In the genomic region with DNA sequence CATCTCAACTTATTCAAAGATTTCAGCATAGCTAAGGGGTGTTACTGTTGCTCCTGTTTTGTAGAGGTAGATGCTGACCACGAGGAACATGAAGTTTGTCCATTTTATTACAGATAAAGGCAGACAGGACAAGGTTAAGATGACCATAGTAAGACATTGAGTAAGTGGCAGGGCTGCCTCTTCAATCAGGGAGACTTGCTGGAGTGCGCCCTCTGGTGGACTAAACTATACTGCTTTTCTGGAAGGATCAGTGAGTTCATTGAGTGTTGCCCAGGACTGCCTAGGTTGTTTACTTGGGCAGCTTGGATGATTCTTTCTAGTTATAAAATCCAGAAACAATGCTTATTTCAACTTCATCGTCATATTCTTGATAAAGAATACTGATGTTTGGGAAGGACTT, we compare ENCODE assay signal across 8 mouse cellular contexts. TPM values are rescaled to one million over a fixed set of nuclear protein-coding genes. Genes with fewer than 3 reads are reported as not detected.
DNase-seq lines count a peak whose midpoint lies in the region; ATAC-seq and TF ChIP-seq lines count a peak whose summit lies in the region.

No protein-coding gene starts in this region.

- intact Hi-C loops in heart, postnatal 25 days (cut with DNase I), result loop anchor here (2.0 to 5.0 kb wide), 2 partner anchors 104 to 337 kb away; no protein-coding TSS in a partner anchor

- peak; percentile 47 to 83 for DNase-seq in heart, adult 18-20 months
- DNase-seq in heart, postnatal 25 days (ENCODE audit: low spot score), result no peak
- DNase-seq in layer of hippocampus, adult 9-11 months, result peak; percentile 19
- peak; percentile 88 for DNase-seq in lung, postnatal 36 days
- DNase-seq in right cerebral cortex, postnatal 36 days (ENCODE audit: low spot score in 2 of 2), result peak; percentile 28 to 40

- no peak for TF ChIP-seq POLR2A in bone marrow macrophage, adult 2 months (IDR thresholded peaks at IDR 0.05; ENCODE audit: borderline replicate concordance, low read depth, low read length)
- no peak for TF ChIP-seq POLR2A in embryonic fibroblast, embryonic 13.5 days (IDR thresholded peaks at IDR 0.05; ENCODE audit: low read depth, low read length)

- ATAC-seq in hematopoietic stem cell, adult 5-6 weeks (replicated peaks in 1 of 2; ENCODE audit: insufficient read depth in 1 of 2, low FRiP score in 2 of 2, low TSS enrichment in 1 of 2, low read depth in 1 of 2, poor library complexity in 2 of 2, severe bottlenecking in 2 of 2), result peak; percentile 81 to 87

- no peak overlapping the region for H3K27ac ChIP-seq in bone marrow macrophage, adult 2 months (ENCODE audit: insufficient read depth, low read depth, low read length)
- no peak overlapping the region for H3K27ac ChIP-seq in embryonic fibroblast, embryonic 13.5 days (ENCODE audit: insufficient read depth, low read length)

- TF ChIP-seq CTCF in bone marrow macrophage, adult 2 months (IDR thresholded peaks at IDR 0.05; ENCODE audit: low read depth, low read length), result peak; percentile 54; the same call in 1 of the 2 replicates
- TF ChIP-seq CTCF in embryonic fibroblast, embryonic 13.5 days (IDR thresholded peaks at IDR 0.05; ENCODE audit: borderline replicate concordance, insufficient read depth, low read length), result peak; percentile 42

- no peaks in the 10 kb centered on the region for H3K4me1 ChIP-seq in bone marrow macrophage, adult 2 months (ENCODE audit: control insufficient read depth, insufficient read depth, low read length)
- H3K4me1 ChIP-seq in embryonic fibroblast, embryonic 13.5 days (ENCODE audit: control insufficient read depth, insufficient read depth, low read length), result no peaks in the 10 kb centered on the region

- no peak overlapping the region for H3K4me3 ChIP-seq in bone marrow macrophage, adult 2 months (ENCODE audit: insufficient read depth, low read length)
- H3K4me3 ChIP-seq in embryonic fibroblast, embryonic 13.5 days (ENCODE audit: insufficient read depth, low read length), result no peak overlapping the region

RNA-seq across cellular contexts. Expression of gene Akr1c14, which starts 47.1 kb away (rescaled TPM):
- 1 to 10 TPM; 6.8 to 8.6 TPM for total RNA-seq in heart, adult 18-20 months (2021)
- 1 to 10 TPM; 6.5 to 8.6 TPM for total RNA-seq in heart, postnatal 25 days (2021)
- polyA plus RNA-seq in bone marrow macrophage, adult 2 months (2012; ENCODE audit: insufficient read depth, insufficient read length, missing spikeins), result not detected in 2 replicates
- 2.1 and 3.3 TPM in 2 replicates for polyA plus RNA-seq in embryonic fibroblast, embryonic 13.5 days (2011; ENCODE audit: insufficient read length, low read depth, missing spikeins)
- 0.15 and 0.25 TPM in 2 replicates for total RNA-seq in hematopoietic stem cell, adult 5-6 weeks (2017)

RNA-seq across cellular contexts. Expression of gene Ucn3, which starts 56.5 kb away (rescaled TPM):
- total RNA-seq in heart, adult 18-20 months (2021), result not detected
- not detected for total RNA-seq in heart, postnatal 25 days (2021)
- not detected in 2 replicates for polyA plus RNA-seq in bone marrow macrophage, adult 2 months (2012; ENCODE audit: insufficient read depth, insufficient read length, missing spikeins)
- not detected in 2 replicates for polyA plus RNA-seq in embryonic fibroblast, embryonic 13.5 days (2011; ENCODE audit: insufficient read length, low read depth, missing spikeins)
- not detected in 2 replicates for total RNA-seq in hematopoietic stem cell, adult 5-6 weeks (2017)
